Mouse (Mus musculus) midbrain, postnatal 0 days (tissue): ENCODE data around the gene Npnt. TPM values are rescaled to one million over a fixed set of nuclear protein-coding genes. Genes with fewer than 3 reads are reported as not detected.

ENCODE experiments used
- ATAC-seq: fragments of 200-750 bp; cut with Nextera tagmentation; 2 replicates; pipeline ENCODE4 v1.8.0; 2017; ENCODE audit warnings: moderate number of reproducible peaks, mild to moderate bottlenecking, moderate TSS enrichment, moderate library complexity; ENCODE audit not compliant: low FRiP score
- DNase-seq: peaks from one replicate; pipeline ENCODE4 v3.0.0-alpha.2; 2015; ENCODE audit warnings: low spot score
- H3K27ac ChIP-seq: fragments of 300-500 bp; sonication (generic); 2 replicates; pipeline ENCODE4 v1.5.1; 2014; ENCODE audit warnings: low read depth, mild to moderate bottlenecking, low read length, mixed read lengths
- H3K27me3 ChIP-seq: fragments of 300-500 bp; sonication (generic); 2 replicates; pipeline ENCODE4 v1.6.1; 2014; ENCODE audit warnings: low read length, control low read depth, mixed read lengths; ENCODE audit not compliant: insufficient read depth
- H3K36me3 ChIP-seq: fragments of 300-500 bp; sonication (generic); 2 replicates; pipeline ENCODE4 v1.6.1; 2014; ENCODE audit warnings: low read length, control low read depth, mixed read lengths; ENCODE audit not compliant: insufficient read depth
- H3K4me1 ChIP-seq: fragments of 300-500 bp; sonication (generic); 2 replicates; pipeline ENCODE4 v1.6.1; 2014; ENCODE audit warnings: mild to moderate bottlenecking, control low read depth, antibody characterized with exemption, low read length, mixed read lengths; ENCODE audit not compliant: insufficient read depth
- H3K4me2 ChIP-seq: fragments of 300-500 bp; sonication (generic); 2 replicates; pipeline ENCODE4 v1.6.1; 2014; ENCODE audit warnings: low read depth, mild to moderate bottlenecking, low read length, mixed read lengths; ENCODE audit not compliant: poor library complexity, severe bottlenecking
- H3K4me3 ChIP-seq: fragments of 300-500 bp; sonication (generic); 2 replicates; pipeline ENCODE4 v1.5.1; 2014; ENCODE audit warnings: low read depth, mild to moderate bottlenecking, low read length, moderate library complexity
- H3K9ac ChIP-seq: fragments of 300-500 bp; sonication (generic); replicated peaks from 2 replicates; pipeline ENCODE4 v1.6.1; 2014; ENCODE audit warnings: mild to moderate bottlenecking, low read length, moderate library complexity, mixed read lengths; ENCODE audit not compliant: poor library complexity, severe bottlenecking
- H3K9me3 ChIP-seq: fragments of 300-500 bp; sonication (generic); 2 replicates; pipeline ENCODE4 v1.6.1; 2016; ENCODE audit warnings: low read length, control low read depth
- CTCF ChIP-seq: IDR thresholded peaks from 2 replicates; pipeline ENCODE4 v1.5.1; 2016; ENCODE audit warnings: antibody characterized with exemption, mild to moderate bottlenecking
- WGBS: fragments of 180-500 bp; shearing (Covaris S2); extraction: QIAGEN DNeasy Blood & Tissue Kit; methylation state at CpG from one replicate; pipeline ENCODE4 v1.1.7; 2014; 5-methylcytosine and 5-hydroxymethylcytosine counted together
- polyA plus RNA-seq: library from polyadenylated mRNA; unstranded; fragments of >200 nt; fragmentation: Nextera tagmentation; extraction: Ambion mirVana; gene quantifications from 2 replicates; pipeline ENCODE4 v1.2.1, GENCODE M21; 2015
- total RNA-seq: library from RNA; depleted of rRNA; stranded (reverse); fragments of >200 nt; gene quantifications from 2 replicates; pipeline ENCODE4 v1.2.3, GENCODE M21; 2014

Npnt gene
- total and polyA plus RNA-seq, 2 experiments from 2014 or later = 20.9 to 36.4 TPM

- no peaks in the 10 kb centered on the region for H3K4me1 ChIP-seq
- no peak overlapping the region for H3K4me2 ChIP-seq
- H3K36me3 ChIP-seq = no peaks in the 10 kb centered on the region
- no peak for DNase-seq
- H3K9ac ChIP-seq = no peak overlapping the region
- H3K9me3 ChIP-seq = no peaks in the 10 kb centered on the region
- H3K27me3 ChIP-seq = no peaks in the 10 kb centered on the region
- no peak for ATAC-seq
- no peak overlapping the region for H3K27ac ChIP-seq
- TF ChIP-seq CTCF = no peak
- 92% methylated on average over 6 of the region's 6 CpGs for WGBS
- no peak overlapping the region for H3K4me3 ChIP-seq
Measured at GRCm38 (mm10) chr3:132942778-132943177, 7.3 kb downstream of the Npnt start.

GRCm38 (mm10) chr3:132940181-132940990 lies 9.7 kb downstream of the Npnt start:
- no peak for TF ChIP-seq CTCF
- Histone ChIP-seq H3K9ac (no peak overlapping the region), H3K27ac (no peak overlapping the region), H3K9me3 (no peaks in the 10 kb centered on the region), H3K36me3 (no peaks in the 10 kb centered on the region), H3K4me2 (no peak overlapping the region), H3K4me3 (no peak overlapping the region), H3K4me1 (no peaks in the 10 kb centered on the region), H3K27me3 (no peaks in the 10 kb centered on the region)
- peak; percentile 32; the same call in 1 of the 2 replicates for ATAC-seq
- no peak for DNase-seq
- 92% methylated on average over 10 of the region's 10 CpGs for WGBS

GRCm38 (mm10) chr3:132939006-132939405 lies 11.1 kb downstream of the Npnt start:
- no peaks in the 10 kb centered on the region for H3K36me3 ChIP-seq
- no peak overlapping the region for H3K9ac ChIP-seq
- no peak overlapping the region for H3K4me2 ChIP-seq
- H3K4me1 ChIP-seq = no peaks in the 10 kb centered on the region
- no peaks in the 10 kb centered on the region for H3K27me3 ChIP-seq
- ATAC-seq = no peak
- TF ChIP-seq CTCF = no peak
- no peaks in the 10 kb centered on the region for H3K9me3 ChIP-seq
- no peak overlapping the region for H3K27ac ChIP-seq
- 52% methylated on average over 8 of the region's 8 CpGs for WGBS
- H3K4me3 ChIP-seq = no peak overlapping the region
- DNase-seq = no peak

- H3K27me3 ChIP-seq = no peaks in the 10 kb centered on the region
- H3K4me3 ChIP-seq = no peak overlapping the region
- no peaks in the 10 kb centered on the region for H3K36me3 ChIP-seq
- WGBS = 21% methylated on average over 2 of the region's 2 CpGs
- no peak overlapping the region for H3K27ac ChIP-seq
- peak; percentile 57 for DNase-seq
- no peak overlapping the region for H3K4me2 ChIP-seq
- ATAC-seq = 0 out of 2 replicates have a peak, but pooled peaks have one; percentile 41
- TF ChIP-seq CTCF = no peak
- H3K4me1 ChIP-seq = no peaks in the 10 kb centered on the region
- H3K9me3 ChIP-seq = no peaks in the 10 kb centered on the region
- no peak overlapping the region for H3K9ac ChIP-seq
Measured at GRCm38 (mm10) chr3:132934649-132935048, 15.4 kb downstream of the Npnt start.

GRCm38 (mm10) chr3:132931526-132931925 lies 18.6 kb downstream of the Npnt start:
- TF ChIP-seq CTCF = no peak
- H3K27me3 ChIP-seq = no peaks in the 10 kb centered on the region
- H3K36me3 ChIP-seq = no peaks in the 10 kb centered on the region
- no peak for ATAC-seq
- H3K9ac ChIP-seq = no peak overlapping the region
- no peaks in the 10 kb centered on the region for H3K9me3 ChIP-seq
- H3K4me2 ChIP-seq = no peak overlapping the region
- no peak overlapping the region for H3K4me3 ChIP-seq
- no peaks in the 10 kb centered on the region for H3K4me1 ChIP-seq
- H3K27ac ChIP-seq = no peak overlapping the region
- no peak for DNase-seq
- WGBS = 89% methylated on average over 4 of the region's 4 CpGs

- no peaks in the 10 kb centered on the region for H3K27me3 ChIP-seq
- 72% methylated on average over 6 of the region's 6 CpGs for WGBS
- no peak overlapping the region for H3K9ac ChIP-seq
- no peak overlapping the region for H3K4me2 ChIP-seq
- no peaks in the 10 kb centered on the region for H3K9me3 ChIP-seq
- no peak for ATAC-seq
- H3K36me3 ChIP-seq = no peaks in the 10 kb centered on the region
- H3K4me1 ChIP-seq = no peaks in the 10 kb centered on the region
- H3K27ac ChIP-seq = no peak overlapping the region
- TF ChIP-seq CTCF = no peak
- H3K4me3 ChIP-seq = no peak overlapping the region
- no peak for DNase-seq
Measured at GRCm38 (mm10) chr3:132929866-132930265, 20.2 kb downstream of the Npnt start.
